Mouse (Mus musculus) liver, adult 2 months (tissue): ENCODE data around the gene Mef2d.

Experiments
- CTCF ChIP-seq: fragments of 200-500 bp; IDR thresholded peaks from 2 replicates; pipeline ENCODE4 v1.5.1; 2011; ENCODE audit warnings: low read depth, low read length, control low read depth
- POLR2A ChIP-seq: fragments of 200-500 bp; IDR thresholded peaks from 2 replicates; pipeline ENCODE4 v1.6.1; 2011; ENCODE audit warnings: low read length, control low read depth; ENCODE audit not compliant: insufficient read depth; ENCODE audit errors: extremely low read depth

DNA sequence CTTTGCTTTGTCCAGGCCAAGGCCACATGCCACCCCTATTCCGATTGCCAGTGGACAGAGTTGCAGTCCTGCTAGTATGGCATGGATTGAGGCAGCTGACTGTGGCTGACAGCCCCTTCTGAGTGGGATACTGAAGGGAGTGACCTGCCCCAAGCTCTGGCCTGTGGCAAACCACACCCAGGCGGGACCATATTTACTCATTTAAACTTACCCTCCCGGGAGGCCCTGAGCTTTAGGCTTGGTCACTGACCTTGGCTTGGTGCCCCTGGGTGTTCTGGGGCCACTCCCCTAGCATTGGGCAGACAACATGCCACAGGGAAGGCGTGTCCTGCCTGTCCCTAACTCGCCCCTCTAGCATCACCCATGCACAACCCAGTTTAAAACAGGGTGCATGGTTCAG lies 3.8 kb downstream of the Mef2d start:
- TF ChIP-seq CTCF (no peak), POLR2A (no peak)
